Mouse (Mus musculus): ENCODE results near the gene Taf1b.

- no peak for TF ChIP-seq CHD2 (IDR thresholded peaks at IDR 0.05; ENCODE audit: low read length)
- TF ChIP-seq CTCF (IDR thresholded peaks at IDR 0.05 in 2 of 3, conservative IDR thresholded peaks at IDR 0.05 in 1 of 3; ENCODE audit: control insufficient read depth in 1 of 3, insufficient read depth in 1 of 3, low read depth in 2 of 3, low read length in 3 of 3, poor library complexity in 1 of 3, severe bottlenecking in 1 of 3) = no peak
- no peak for TF ChIP-seq POLR2A (IDR thresholded peaks at IDR 0.05; ENCODE audit: control insufficient read depth in 1 of 2, insufficient read depth in 1 of 2, low read depth in 1 of 2, low read length in 2 of 2, poor library complexity in 1 of 2)
- TF ChIP-seq TCF12 (IDR thresholded peaks at IDR 0.05; ENCODE audit: low read depth, low read length) = no peak
- TF ChIP-seq E2F4 (IDR thresholded peaks at IDR 0.05; ENCODE audit: borderline replicate concordance, low read depth, low read length) = no peak
Observed at GRCm38 (mm10) chr12:24592055-24592454, 93.9 kb downstream of the Taf1b start.
